Mouse (Mus musculus) layer of hippocampus, postnatal 25 days (tissue): Measurements from ENCODE around the gene Kif19a. TPM values are rescaled to one million over a fixed set of nuclear protein-coding genes. Genes with fewer than 3 reads are reported as not detected.

Experiments used
- DNase-seq, 2 experiments: peaks; one replicate each; pipeline ENCODE4 v3.0.0; 2022; ENCODE audit warnings: mixed read lengths in 2 of 2, low spot score in 1 of 2; ENCODE audit errors: extremely low spot score in 1 of 2
- total RNA-seq, 2 experiments: library from RNA; stranded (reverse); gene quantifications; 2 replicates each; pipeline ENCODE4 v1.2.3; 2021

The Kif19a gene
- total RNA-seq, 2 experiments from 2014 or later = 6.6 to 11.5 TPM

GRCm38 (mm10) chr11:114771896-114772295, 6.7 kb downstream of the Kif19a start:
- DNase-seq = no peak

GRCm38 (mm10) chr11:114780076-114780475, 14.9 kb downstream of the Kif19a start:
- no peak for DNase-seq

GRCm38 (mm10) chr11:114785892-114786291, 20.7 kb downstream of the Kif19a start:
- DNase-seq = no peak

GRCm38 (mm10) chr11:114786326-114786725, 21.1 kb downstream of the Kif19a start:
- no peak for DNase-seq

GRCm38 (mm10) chr11:114787611-114788010, 22.4 kb downstream of the Kif19a start:
- no peak for DNase-seq

GRCm38 (mm10) chr11:114789061-114789714, 24.0 kb downstream of the Kif19a start:
- DNase-seq = peak; percentile 86 to 93

- DNase-seq = no peak
Measured at GRCm38 (mm10) chr11:114789716-114790115, 24.5 kb downstream of the Kif19a start.

GRCm38 (mm10) chr11:114790171-114790570, 25.0 kb downstream of the Kif19a start:
- DNase-seq = no peak

- no peak for DNase-seq
Measured at GRCm38 (mm10) chr11:114790841-114791240, 25.7 kb downstream of the Kif19a start.

GRCm38 (mm10) chr11:114791351-114791889, 26.2 kb downstream of the Kif19a start:
- DNase-seq = no peak

GRCm38 (mm10) chr11:114791891-114792411, 26.8 kb downstream of the Kif19a start:
- peak in 1 of 2 experiments; percentile 40 for DNase-seq

GRCm38 (mm10) chr11:114792931-114793494, 27.8 kb downstream of the Kif19a start:
- DNase-seq = no peak

GRCm38 (mm10) chr11:114793868-114794545, 28.8 kb downstream of the Kif19a start:
- DNase-seq = no peak

- no peak for DNase-seq
Measured at GRCm38 (mm10) chr11:114794691-114795090, 29.5 kb downstream of the Kif19a start.

- peak; percentile 86 to 89 for DNase-seq
Measured at GRCm38 (mm10) chr11:114795231-114795746, 30.1 kb downstream of the Kif19a start.

- peak in 1 of 2 experiments; percentile 33 for DNase-seq
Measured at GRCm38 (mm10) chr11:114795848-114796322, 30.7 kb downstream of the Kif19a start, which contains the start of gene Btbd17. Gene Btbd17 (minus strand): TSS chr11:114795945.

- DNase-seq = no peak
Measured at GRCm38 (mm10) chr11:114797176-114797575, 32.0 kb downstream of the Kif19a start.

GRCm38 (mm10) chr11:114797981-114798380, 32.8 kb downstream of the Kif19a start:
- no peak for DNase-seq

GRCm38 (mm10) chr11:114798624-114799023, 33.4 kb downstream of the Kif19a start, which contains the start of gene Gpr142:
Gene Gpr142 (plus strand): TSS chr11:114798924.
- no peak for DNase-seq

- DNase-seq = no peak
Measured at GRCm38 (mm10) chr11:114801906-114802305, 36.7 kb downstream of the Kif19a start.
